Mouse (Mus musculus) erythroblast, embryonic 14.5 days (primary cell): ENCODE results near the gene Arid4a. TPM values are rescaled to one million over a fixed set of nuclear protein-coding genes. Genes with fewer than 3 reads are reported as not detected.
"Not testable (repeated sequence)": the region's sequence is repeated elsewhere in the genome, so short reads cannot be mapped to it uniquely, and the experiment has no call there.

Experiments
- H3K27me3 ChIP-seq: 2 replicates; pipeline ENCODE4 v1.6.1; 2012; ENCODE audit warnings: inconsistent platforms; ENCODE audit not compliant: control insufficient read depth
- H3K36me3 ChIP-seq: 2 replicates; pipeline ENCODE4 v1.6.1; 2012; ENCODE audit warnings: mild to moderate bottlenecking, inconsistent platforms; ENCODE audit not compliant: control insufficient read depth
- H3K4me1 ChIP-seq: 2 replicates; pipeline ENCODE4 v1.6.1; 2012; ENCODE audit warnings: inconsistent platforms; ENCODE audit not compliant: control insufficient read depth
- H3K4me3 ChIP-seq: replicated peaks from 2 replicates; pipeline ENCODE3; 2012; ENCODE audit warnings: moderate library complexity, mild to moderate bottlenecking, inconsistent platforms
- H3K9me3 ChIP-seq: 2 replicates; pipeline ENCODE4 v1.6.1; 2012; ENCODE audit warnings: low read length, inconsistent platforms, mixed read lengths; ENCODE audit not compliant: control insufficient read depth
- GATA1 ChIP-seq: IDR thresholded peaks from 2 replicates; pipeline ENCODE4 v1.6.1; 2012; ENCODE audit warnings: low read length, inconsistent platforms, mixed read lengths
- TAL1 ChIP-seq: IDR thresholded peaks from 3 replicates; pipeline ENCODE4 v1.6.1; 2012; ENCODE audit warnings: low read length, inconsistent platforms, mixed read lengths
- polyA plus RNA-seq: library from polyadenylated mRNA; stranded (reverse); fragments of >175 nt; gene quantifications from 2 replicates; pipeline ENCODE4 v1.2.3, GENCODE M21; 2012

Arid4a gene
- polyA plus RNA-seq, 1 experiment = 0.94 TPM

DNA sequence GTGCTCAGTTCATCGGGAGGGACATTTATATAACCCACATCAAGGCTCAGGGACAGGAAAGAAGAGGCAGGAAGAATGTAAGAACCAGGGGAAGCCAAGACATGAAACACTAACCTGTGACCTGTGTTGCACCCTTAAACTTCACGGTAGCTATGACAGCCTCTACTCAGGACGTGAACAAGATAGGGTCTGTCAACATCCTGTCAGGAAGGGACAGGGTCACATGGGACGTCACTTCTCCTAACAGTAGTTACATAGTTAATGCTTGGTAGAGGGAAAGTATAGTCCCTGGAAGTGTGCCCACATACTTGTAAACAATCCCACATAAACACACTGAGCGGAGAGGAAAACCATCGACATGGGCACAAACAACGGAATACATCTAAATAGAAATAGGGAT, 8.9 kb upstream of the Arid4a start:
- Histone ChIP-seq H3K4me1 (peaks cover 1% of the 10 kb centered on the region), H3K27me3 (no peaks in the 10 kb centered on the region), H3K9me3 (no peaks in the 10 kb centered on the region), H3K4me3 (no peak overlapping the region), H3K36me3 (peaks cover 87% of the 10 kb centered on the region)
- no peak for TF ChIP-seq GATA1
- TF ChIP-seq TAL1 = no peak

GRCm38 (mm10) chr12:71009769-71010168, 6.0 kb upstream of the Arid4a start:
- TF ChIP-seq GATA1 (no peak), TAL1 (no peak)
- Histone ChIP-seq H3K36me3 (peaks cover 84% of the 10 kb centered on the region), H3K4me1 (peaks cover 23% of the 10 kb centered on the region), H3K9me3 (no peaks in the 10 kb centered on the region), H3K4me3 (no peak overlapping the region), H3K27me3 (no peaks in the 10 kb centered on the region)

DNA sequence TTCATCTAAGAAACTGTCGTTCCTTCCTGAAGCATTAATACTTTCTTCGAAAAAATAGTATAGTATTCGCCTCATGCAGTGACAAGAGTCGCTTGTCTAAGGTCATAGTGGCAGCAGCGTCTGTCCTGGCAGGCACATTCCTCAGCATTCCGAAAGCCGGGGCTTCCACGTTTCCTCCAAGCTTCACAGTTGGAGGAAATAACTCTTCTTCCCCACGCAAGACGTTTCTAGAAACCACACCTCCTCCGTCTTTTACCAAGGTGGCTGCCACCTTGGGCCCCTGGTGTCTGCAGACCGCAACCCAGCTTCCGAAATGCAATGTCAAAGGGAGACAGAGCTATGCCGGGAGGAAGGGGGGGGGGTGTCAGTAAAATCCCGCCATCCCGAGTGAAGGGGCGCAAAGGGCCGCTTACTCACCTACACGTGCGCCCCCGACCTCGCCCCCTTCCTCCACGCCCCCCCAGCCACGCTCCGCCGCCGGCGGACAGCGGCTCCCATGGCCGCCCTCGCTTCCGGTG, 886 bp upstream of the Arid4a start:
- Histone ChIP-seq H3K4me1 (peaks cover 41% of the 10 kb centered on the region), H3K4me3 (peak overlapping the region; percentile 100), H3K36me3 (peaks cover 49% of the 10 kb centered on the region), H3K9me3 (no peaks in the 10 kb centered on the region), H3K27me3 (no peaks in the 10 kb centered on the region)
- TF ChIP-seq TAL1 (no peak), GATA1 (no peak)

GRCm38 (mm10) chr12:71016211-71016502, 367 bp downstream of the Arid4a start:
- peaks cover 41% of the 10 kb centered on the region for H3K4me1 ChIP-seq
- TF ChIP-seq TAL1 (no peak), GATA1 (no peak)
- peaks cover 50% of the 10 kb centered on the region for H3K36me3 ChIP-seq
- no peaks in the 10 kb centered on the region for H3K9me3 ChIP-seq
- H3K4me3 ChIP-seq = peak overlapping the region; percentile 100
- no peaks in the 10 kb centered on the region for H3K27me3 ChIP-seq

GRCm38 (mm10) chr12:71016503-71017241, 882 bp downstream of the Arid4a start:
- Histone ChIP-seq H3K4me3 (peak overlapping the region; percentile 100), H3K4me1 (peaks cover 41% of the 10 kb centered on the region), H3K9me3 (no peaks in the 10 kb centered on the region), H3K27me3 (no peaks in the 10 kb centered on the region), H3K36me3 (peaks cover 52% of the 10 kb centered on the region)
- TF ChIP-seq TAL1 (no peak), GATA1 (no peak)

GRCm38 (mm10) chr12:71017242-71017571, 1.4 kb downstream of the Arid4a start:
- Histone ChIP-seq H3K27me3 (no peaks in the 10 kb centered on the region), H3K9me3 (no peaks in the 10 kb centered on the region), H3K4me1 (peaks cover 37% of the 10 kb centered on the region), H3K4me3 (peak overlapping the region; percentile 100), H3K36me3 (peaks cover 52% of the 10 kb centered on the region)
- TF ChIP-seq TAL1 (no peak), GATA1 (no peak)

DNA sequence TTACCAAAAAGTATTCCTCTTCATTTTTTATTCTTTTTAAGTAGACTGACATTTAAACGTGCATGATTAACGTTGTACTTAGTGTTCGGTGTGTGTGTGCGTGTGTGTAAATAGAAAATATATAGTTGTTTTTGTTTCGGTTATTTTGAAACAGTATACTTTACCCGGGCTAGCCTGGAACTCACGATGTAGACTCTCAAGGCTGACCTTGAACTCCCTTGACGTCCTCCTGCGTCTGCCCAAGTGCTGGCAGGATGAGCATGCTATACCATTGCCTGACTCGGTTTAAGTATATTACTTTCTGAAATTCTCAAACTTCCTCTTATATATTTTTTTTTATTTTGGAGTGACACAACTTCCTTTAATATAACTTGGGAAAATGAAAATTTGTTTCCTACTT, 2.0 kb downstream of the Arid4a start:
- Histone ChIP-seq H3K4me3 (peak overlapping the region; percentile 100), H3K36me3 (peaks cover 53% of the 10 kb centered on the region), H3K9me3 (no peaks in the 10 kb centered on the region), H3K27me3 (no peaks in the 10 kb centered on the region), H3K4me1 (peaks cover 34% of the 10 kb centered on the region)
- no peak for TF ChIP-seq TAL1

DNA sequence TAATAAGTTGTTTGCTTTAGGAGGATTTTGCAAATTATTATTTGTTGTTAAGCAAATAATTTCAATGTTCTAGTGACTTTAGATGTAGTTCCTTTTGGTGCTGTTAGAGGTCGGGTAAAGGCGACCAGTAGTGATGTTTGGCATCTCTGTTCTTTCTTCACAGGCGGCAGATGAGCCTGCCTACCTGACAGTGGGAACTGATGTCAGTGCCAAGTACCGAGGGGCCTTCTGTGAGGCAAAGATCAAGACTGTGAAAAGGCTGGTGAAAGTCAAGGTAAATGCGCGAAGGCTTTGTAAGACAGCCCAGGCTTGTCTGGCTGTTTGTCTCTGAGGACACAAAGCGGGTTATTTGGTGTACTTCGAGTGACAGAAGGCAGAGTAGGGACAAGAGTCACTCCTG, 3.4 kb downstream of the Arid4a start:
- Histone ChIP-seq H3K9me3 (no peaks in the 10 kb centered on the region), H3K4me1 (peaks cover 24% of the 10 kb centered on the region), H3K27me3 (no peaks in the 10 kb centered on the region), H3K4me3 (no peak overlapping the region), H3K36me3 (peaks cover 57% of the 10 kb centered on the region)
- TF ChIP-seq TAL1 (no peak), GATA1 (no peak)

- TF ChIP-seq TAL1 (no peak), GATA1 (no peak)
- Histone ChIP-seq H3K36me3 (peaks cover 94% of the 10 kb centered on the region), H3K4me1 (peaks cover under 1% of the 10 kb centered on the region), H3K4me3 (no peak overlapping the region), H3K9me3 (no peaks in the 10 kb centered on the region), H3K27me3 (no peaks in the 10 kb centered on the region)
Observed at GRCm38 (mm10) chr12:71024411-71024810, 8.6 kb downstream of the Arid4a start.

DNA sequence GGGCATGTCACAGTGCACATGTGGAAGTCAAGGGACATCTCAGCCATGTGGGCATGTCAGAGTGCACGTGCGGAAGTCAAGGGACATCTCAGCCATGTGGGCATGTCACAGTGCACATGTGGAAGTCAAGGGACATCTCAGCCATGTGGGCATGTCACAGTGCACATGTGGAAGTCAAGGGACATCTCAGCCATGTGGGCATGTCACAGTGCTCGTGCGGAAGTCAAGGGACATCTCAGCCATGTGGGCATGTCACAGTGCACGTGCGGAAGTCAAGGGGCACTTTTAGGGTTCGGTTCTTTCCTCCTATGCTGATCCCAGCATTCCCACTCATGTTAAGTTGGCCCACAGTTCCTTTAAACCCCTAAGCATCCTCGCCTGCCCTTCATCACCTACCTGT, 12.5 kb downstream of the Arid4a start:
- not testable (repeated sequence) for H3K9me3 ChIP-seq, H3K4me1 ChIP-seq
- H3K36me3 ChIP-seq = peaks cover 88% of the 10 kb centered on the region

More for the DNA sequence above, 12.5 kb downstream of the Arid4a start:
- H3K27me3 ChIP-seq, H3K4me3 ChIP-seq: not testable (repeated sequence)
